Mouse (Mus musculus) embryo, embryonic 9.5 days (tissue): ENCODE data around the gene Hrasls5.

Experiments
- DNase-seq: peaks from one replicate; pipeline ENCODE4 v3.0.0-alpha.2; 2017; ENCODE audit errors: extremely low spot score

The Hrasls5 gene

GRCm38 (mm10) chr19:7611942-7612757 lies at the start of gene Hrasls5:
Gene Hrasls5 (plus strand): TSS chr19:7612541.
- DNase-seq = peak; percentile 34

GRCm38 (mm10) chr19:7562601-7563129 lies 49.7 kb upstream of the Hrasls5 start:
- DNase-seq = no peak

- no peak for DNase-seq
Measured at GRCm38 (mm10) chr19:7563676-7564075, 48.7 kb upstream of the Hrasls5 start.

GRCm38 (mm10) chr19:7564457-7564856 lies 47.9 kb upstream of the Hrasls5 start:
- no peak for DNase-seq

- DNase-seq = no peak
Measured at GRCm38 (mm10) chr19:7566826-7567225, 45.5 kb upstream of the Hrasls5 start.

- peak; percentile 10 for DNase-seq
Measured at GRCm38 (mm10) chr19:7568364-7568763, 44.0 kb upstream of the Hrasls5 start.

GRCm38 (mm10) chr19:7569650-7570049 lies 42.7 kb upstream of the Hrasls5 start:
- no peak for DNase-seq

- DNase-seq = no peak
Measured at GRCm38 (mm10) chr19:7576180-7576579, 36.2 kb upstream of the Hrasls5 start.

GRCm38 (mm10) chr19:7577710-7578109 lies 34.6 kb upstream of the Hrasls5 start:
- no peak for DNase-seq

- no peak for DNase-seq
Measured at GRCm38 (mm10) chr19:7581042-7581441, 31.3 kb upstream of the Hrasls5 start.

GRCm38 (mm10) chr19:7583101-7583500 lies 29.2 kb upstream of the Hrasls5 start:
- DNase-seq = no peak

GRCm38 (mm10) chr19:7583599-7583998 lies 28.7 kb upstream of the Hrasls5 start:
- no peak for DNase-seq

GRCm38 (mm10) chr19:7585279-7585678 lies 27.1 kb upstream of the Hrasls5 start:
- DNase-seq = no peak

- DNase-seq = no peak
Measured at GRCm38 (mm10) chr19:7585764-7586163, 26.6 kb upstream of the Hrasls5 start.

- DNase-seq = no peak
Measured at GRCm38 (mm10) chr19:7590795-7591194, 21.5 kb upstream of the Hrasls5 start.

GRCm38 (mm10) chr19:7592018-7592417 lies 20.3 kb upstream of the Hrasls5 start:
- no peak for DNase-seq

- peak; percentile 33 for DNase-seq
Measured at GRCm38 (mm10) chr19:7595534-7595933, 16.8 kb upstream of the Hrasls5 start.

- no peak for DNase-seq
Measured at GRCm38 (mm10) chr19:7598481-7598880, 13.9 kb upstream of the Hrasls5 start.

- DNase-seq = no peak
Measured at GRCm38 (mm10) chr19:7601551-7601950, 10.8 kb upstream of the Hrasls5 start.

GRCm38 (mm10) chr19:7604107-7604506 lies 8.2 kb upstream of the Hrasls5 start:
- no peak for DNase-seq

GRCm38 (mm10) chr19:7605013-7605412 lies 7.3 kb upstream of the Hrasls5 start:
- DNase-seq = no peak

- DNase-seq = peak; percentile 22
Measured at GRCm38 (mm10) chr19:7605930-7606783, 6.2 kb upstream of the Hrasls5 start.
